Mouse (Mus musculus): ENCODE data around the gene Nedd9.

DNA sequence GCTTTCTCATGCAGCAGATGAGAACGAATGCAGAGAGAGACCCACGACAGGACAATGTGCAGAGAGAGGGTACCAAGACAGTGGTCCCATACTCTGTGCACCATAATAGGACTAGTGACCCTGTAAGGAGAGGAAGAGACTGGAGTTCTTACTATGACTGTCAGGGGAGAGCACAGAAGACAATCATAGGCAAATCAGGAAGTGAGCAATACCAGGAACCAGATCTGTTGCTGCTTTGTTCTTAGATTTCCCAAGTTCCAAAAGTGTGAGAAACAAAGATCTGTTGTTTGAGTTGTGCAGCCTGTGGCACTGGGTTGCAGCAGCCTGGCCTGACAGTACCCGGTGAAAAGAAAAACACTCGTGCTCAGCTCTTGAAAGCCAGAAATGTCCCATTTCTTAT lies 34.1 kb upstream of the Nedd9 start:
- TF ChIP-seq POLR2A (IDR thresholded peaks at IDR 0.05; ENCODE audit: borderline replicate concordance, control insufficient read depth, low read depth, low read length) (no peak), CTCF (IDR thresholded peaks at IDR 0.05; ENCODE audit: control insufficient read depth, insufficient read depth, low read length) (no peak)

All from bone marrow, adult 2 months (tissue).